Mouse (Mus musculus): ENCODE measurements at regions not wholly inside any gene's neighbourhood (a gene's known extent, or its start where the extent isn't known, plus 50 kb on each side); places are given as distances from the start of the nearest gene placed in this dataset.

- TF ChIP-seq CTCF (IDR thresholded peaks at IDR 0.05; ENCODE audit: insufficient read depth, low read depth, low read length), result no peak
- TF ChIP-seq POLR2A (IDR thresholded peaks at IDR 0.05; ENCODE audit: insufficient read depth, low read depth, low read length), result no peak
Observed at GRCm38 (mm10) chr7:73310581-73311136, 64.7 kb upstream of the Rgma start.
